Mouse (Mus musculus) embryonic stem cell, embryonic (primary cell): ENCODE results near the gene Cnih2.

ENCODE experiments used
- CTCF ChIA-PET, 4 experiments: fragments of 300-600 bp in 2 of 4; fragments of 350-600 bp in 2 of 4; sonication (Branson Sonifier 250); formaldehyde crosslinking; loops; one replicate each; lab custom pipeline; 2022; ENCODE audit warnings: inconsistent platforms in 2 of 4; lab: Charles Lee
- POLR2A ChIA-PET, 4 experiments: fragments of 300-600 bp in 2 of 4; fragments of 350-600 bp in 2 of 4; sonication (Branson Sonifier 250); formaldehyde crosslinking; loops; one replicate each; lab custom pipeline; 2022; ENCODE audit warnings: antibody characterized with exemption in 4 of 4, inconsistent platforms in 1 of 4; lab: Charles Lee

Cnih2 gene

GRCm38 (mm10) chr19:5067040-5067799, 31.1 kb downstream of the Cnih2 start:
- ChIA-PET POLR2A (interaction anchor here (0.6 to 11.3 kb wide), 21 partner anchors 8 to 257 kb away, joined by 3 to 197 read pairs (median 4); partner anchors contain the start of genes Yif1a (in 2 of the 4), Brms1 (in 1 of the 4) and Rin1 (in 1 of the 4)), CTCF (interaction anchor here (0.6 to 4.2 kb wide), 17 partner anchors 8 to 488 kb away, joined by 3 to 44 read pairs (median 4); partner anchors contain the start of genes Rab1b (in 1 of the 4), Rin1 (in 1 of the 4) and Yif1a (in 1 of the 4))

- POLR2A ChIA-PET, result interaction anchor here in 3 of 4 experiments (0.6 to 11.3 kb wide), 3 partner anchors 9 to 252 kb away, joined by 3 to 197 read pairs (median 5); partner anchors contain the start of gene Rin1 (in 1 of the 3)
- CTCF ChIA-PET, result interaction anchor here in 2 of 4 experiments (1.1 kb wide), 2 partner anchors 11 to 15 kb away, joined by 3 to 4 read pairs; partner anchors contain the start of gene Rin1 (in 1 of the 2)
These were observed 33.2 kb downstream of the Cnih2 start for GRCm38 (mm10) chr19:5065104-5065503.

GRCm38 (mm10) chr19:5062446-5062845, 35.9 kb downstream of the Cnih2 start:
- POLR2A ChIA-PET, result interaction anchor here in 3 of 4 experiments (0.6 to 13.6 kb wide), 5 partner anchors 7 to 273 kb away, joined by 4 to 197 read pairs (median 25); partner anchors contain the start of genes Cd248 (in 1 of the 3) and Rin1 (in 1 of the 3)
- CTCF ChIA-PET, result interaction anchor here in 3 of 4 experiments (0.6 to 3.0 kb wide), 4 partner anchors 9 to 76 kb away, joined by 3 to 13 read pairs (median 5); no protein-coding TSS in a partner anchor

GRCm38 (mm10) chr19:5062041-5062440, 36.3 kb downstream of the Cnih2 start:
- CTCF ChIA-PET, result interaction anchor here in 3 of 4 experiments (0.5 to 3.0 kb wide), 5 partner anchors 8 to 455 kb away, joined by 3 to 13 read pairs (median 7); no protein-coding TSS in a partner anchor
- POLR2A ChIA-PET, result interaction anchor here in 3 of 4 experiments (1.7 to 13.6 kb wide), 4 partner anchors 8 to 10 kb away, joined by 7 to 197 read pairs (median 55); partner anchors contain the start of genes Cd248 (in 1 of the 3) and Rin1 (in 1 of the 3)

DNA sequence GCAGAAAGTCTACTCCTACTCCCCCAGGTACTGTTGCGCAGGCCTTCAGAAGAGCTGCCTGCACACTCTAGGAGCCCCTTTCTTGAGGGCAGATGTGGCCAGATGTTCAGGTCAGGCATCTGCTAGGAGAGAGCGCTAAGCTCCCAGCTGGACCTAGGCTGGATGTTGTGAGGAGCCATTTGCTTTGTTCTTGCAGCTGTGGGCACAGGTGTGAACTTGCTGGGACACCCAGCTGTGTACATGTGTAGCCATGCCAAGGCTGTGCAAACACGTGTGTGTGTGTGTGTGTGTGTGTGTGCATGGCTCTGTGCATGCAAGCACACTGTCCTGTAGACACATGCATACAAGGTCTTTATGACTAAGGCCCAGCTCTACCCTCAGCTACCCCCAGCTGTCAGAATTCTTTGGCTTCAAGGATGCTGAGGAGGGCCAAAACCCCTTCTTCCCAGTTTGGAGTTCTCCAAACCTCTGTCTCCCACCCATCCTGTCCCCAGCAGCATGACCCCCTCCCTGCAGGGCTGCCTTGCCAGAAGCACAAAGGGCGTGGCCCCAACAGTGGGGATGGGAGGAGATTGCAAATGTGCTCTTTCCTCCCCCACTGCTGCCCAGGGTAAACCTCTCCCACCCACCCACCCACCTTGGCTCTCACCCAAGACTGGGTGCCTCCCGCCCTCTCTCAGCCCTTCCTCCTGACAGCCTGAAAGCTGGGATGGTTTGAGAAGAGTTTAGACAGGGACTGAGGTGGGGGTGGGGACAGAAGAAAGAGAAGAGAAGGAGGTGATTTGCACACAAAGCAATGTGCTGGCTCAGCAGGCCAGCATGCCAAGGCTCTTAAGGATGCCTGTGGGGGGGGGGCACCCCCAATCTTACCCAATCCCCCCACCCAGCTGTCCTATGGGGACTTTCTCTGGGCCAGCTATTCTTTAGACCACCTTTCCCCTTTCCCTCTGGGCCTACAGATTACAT, 37.7 kb downstream of the Cnih2 start:
- CTCF ChIA-PET, result interaction anchor here in 3 of 4 experiments (0.6 to 3.0 kb wide), 9 partner anchors 8 to 105 kb away, joined by 3 to 13 read pairs (median 6); partner anchors contain the start of gene Rin1 (in 1 of the 3)
- POLR2A ChIA-PET, result interaction anchor here (0.5 to 13.6 kb wide), 23 partner anchors 9 to 1211 kb away, joined by 3 to 197 read pairs (median 5); partner anchors contain the start of genes Rin1 (in 3 of the 4), AC124502.3 (in 1 of the 4), B4gat1 (in 1 of the 4) and Cd248 (in 1 of the 4)

DNA sequence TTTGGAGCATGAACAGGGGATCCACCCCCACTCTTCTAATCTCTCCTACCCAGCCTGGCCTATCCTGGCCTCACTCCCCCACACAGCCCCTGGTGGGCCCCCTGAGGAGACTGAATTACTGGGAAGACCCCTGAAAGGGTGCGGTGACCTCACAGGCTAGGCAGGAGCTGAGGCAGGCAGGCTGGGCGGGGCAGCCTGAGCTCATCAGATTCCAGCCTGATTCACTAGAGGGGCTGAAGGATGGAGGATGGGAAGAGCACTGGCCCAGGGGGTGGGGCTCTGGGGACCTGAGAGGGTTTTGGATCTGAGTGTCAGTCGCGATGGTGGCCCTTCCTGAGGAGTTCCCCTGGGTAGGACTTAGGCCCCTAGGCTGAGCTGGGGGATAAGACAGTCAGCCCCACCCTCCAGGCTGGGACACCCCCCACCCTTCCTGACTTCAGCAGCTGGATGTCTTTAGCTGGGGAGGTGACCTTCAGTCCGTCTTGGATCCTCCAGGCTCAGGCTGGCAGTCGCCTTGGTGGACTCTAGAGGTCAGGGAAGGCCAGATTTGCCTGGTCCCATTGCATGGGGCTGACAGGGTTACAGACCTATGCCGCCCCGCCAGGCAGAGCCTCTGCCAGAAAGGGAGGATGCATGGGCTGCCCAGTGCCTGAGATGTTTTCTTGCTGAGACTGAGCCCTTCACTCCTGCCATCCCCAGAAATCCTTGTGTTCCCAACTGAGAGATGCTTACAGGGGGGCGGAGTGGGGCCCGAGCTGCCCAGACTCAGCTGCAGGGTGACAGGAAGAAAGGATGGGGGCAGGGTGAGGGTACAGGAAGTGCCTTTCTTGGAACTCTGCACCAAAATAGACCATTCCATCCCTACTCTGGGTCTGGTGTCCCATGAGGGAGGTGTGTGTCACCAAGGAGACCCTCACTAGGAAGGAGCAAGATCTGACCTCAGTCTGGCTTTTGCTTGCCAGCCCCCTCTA, 39.2 kb downstream of the Cnih2 start:
- ChIA-PET CTCF (interaction anchor here in 3 of 4 experiments (0.5 to 11.3 kb wide), 22 partner anchors 8 to 682 kb away, joined by 3 to 201 read pairs (median 6); partner anchors contain the start of genes Cd248 (in 2 of the 3), AC124502.3 (in 1 of the 3), B4gat1 (in 1 of the 3) and Lrfn4 (in 1 of the 3)), POLR2A (interaction anchor here (0.6 to 13.6 kb wide), 42 partner anchors 8 to 537 kb away, joined by 3 to 197 read pairs (median 4); partner anchors contain the start of genes AC124502.3 (in 3 of the 4), B4gat1 (in 3 of the 4), Cd248 (in 3 of the 4) and Rin1 (in 3 of the 4))

- ChIA-PET CTCF (interaction anchor here in 3 of 4 experiments (0.6 to 11.3 kb wide), 16 partner anchors 8 to 443 kb away, joined by 3 to 201 read pairs (median 6); partner anchors contain the start of genes Cd248 (in 2 of the 3), AC124502.3 (in 1 of the 3), B4gat1 (in 1 of the 3) and Lrfn4 (in 1 of the 3)), POLR2A (interaction anchor here (0.6 to 13.6 kb wide), 39 partner anchors 7 to 433 kb away, joined by 3 to 197 read pairs (median 4); partner anchors contain the start of genes AC124502.3 (in 3 of the 4), B4gat1 (in 3 of the 4), Rin1 (in 3 of the 4) and Slc29a2 (in 3 of the 4))
These were observed 40.2 kb downstream of the Cnih2 start for GRCm38 (mm10) chr19:5057876-5058775.

DNA sequence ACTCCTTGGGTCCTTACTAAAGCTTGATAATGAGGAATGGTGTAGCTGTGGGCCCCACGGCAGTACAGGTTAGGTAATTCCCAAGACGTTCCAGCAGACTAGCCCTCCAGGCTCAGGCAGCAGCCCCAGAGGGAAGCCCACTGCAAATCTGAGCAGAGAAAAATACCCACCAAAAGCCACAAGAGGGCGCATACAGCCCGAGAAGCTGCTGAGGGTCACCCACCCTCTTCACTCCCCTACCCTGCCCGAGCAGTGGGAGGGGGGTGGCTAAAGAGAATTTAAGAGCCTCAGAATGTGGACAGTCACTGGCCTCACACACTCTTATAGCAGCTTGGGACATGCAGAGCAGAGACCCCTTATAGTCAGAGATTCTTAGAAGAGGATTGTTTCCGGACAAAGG, 42.1 kb downstream of the Cnih2 start:
- POLR2A ChIA-PET, result interaction anchor here in 3 of 4 experiments (0.5 to 13.6 kb wide), 10 partner anchors 11 to 93 kb away, joined by 3 to 197 read pairs (median 4); partner anchors contain the start of genes AC124502.3 (in 1 of the 3), B4gat1 (in 1 of the 3), Brms1 (in 1 of the 3) and Cd248 (in 1 of the 3)
- CTCF ChIA-PET, result interaction anchor here (0.5 to 11.3 kb wide), 33 partner anchors 11 to 400 kb away, joined by 3 to 201 read pairs (median 4); partner anchors contain the start of genes Cd248 (in 2 of the 4), Brms1 (in 1 of the 4), Slc29a2 (in 1 of the 4) and Yif1a (in 1 of the 4)

- ChIA-PET CTCF (interaction anchor here (0.5 to 11.3 kb wide), 77 partner anchors 8 to 1031 kb away, joined by 3 to 201 read pairs (median 5); partner anchors contain the start of genes Cd248 (in 4 of the 4), Slc29a2 (in 3 of the 4), Yif1a (in 3 of the 4) and AC124502.3 (in 2 of the 4)), POLR2A (interaction anchor here (0.6 to 13.6 kb wide), 45 partner anchors 8 to 544 kb away, joined by 3 to 197 read pairs (median 4); partner anchors contain the start of genes Cd248 (in 3 of the 4), Slc29a2 (in 3 of the 4), Yif1a (in 3 of the 4) and AC124502.3 (in 2 of the 4))
These were observed 44.4 kb downstream of the Cnih2 start for GRCm38 (mm10) chr19:5053909-5054308.

DNA sequence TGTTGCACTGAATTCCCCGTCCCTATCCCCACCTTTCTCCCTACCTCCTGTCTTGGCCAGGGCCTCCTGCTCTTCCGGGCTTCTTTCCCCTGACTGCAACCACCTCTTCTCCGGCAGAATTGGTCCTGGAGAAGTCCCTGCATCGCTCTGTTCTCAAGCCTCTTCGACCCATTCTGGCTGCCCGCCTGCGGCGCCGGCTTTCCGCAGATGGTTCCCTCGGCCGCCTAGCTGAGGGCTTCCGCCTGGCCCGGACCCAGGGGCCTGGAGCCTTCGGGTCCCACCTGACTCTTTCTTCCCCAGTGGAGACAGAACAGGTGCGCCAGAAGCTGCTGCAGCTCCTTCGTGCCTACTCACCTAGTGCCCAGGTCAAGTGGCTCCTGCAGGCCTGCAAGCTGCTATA, 45.5 kb downstream of the Cnih2 start:
- ChIA-PET CTCF (interaction anchor here (0.5 to 11.3 kb wide), 31 partner anchors 9 to 435 kb away, joined by 3 to 201 read pairs (median 9); partner anchors contain the start of genes Cd248 (in 3 of the 4), AC124502.3 (in 2 of the 4), B4gat1 (in 2 of the 4) and Brms1 (in 1 of the 4)), POLR2A (interaction anchor here (0.6 to 13.6 kb wide), 25 partner anchors 7 to 156 kb away, joined by 3 to 197 read pairs (median 6); partner anchors contain the start of genes Cd248 (in 3 of the 4), Slc29a2 (in 3 of the 4), AC124502.3 (in 2 of the 4) and B4gat1 (in 2 of the 4))

GRCm38 (mm10) chr19:5052166-5052822, 46.0 kb downstream of the Cnih2 start:
- CTCF ChIA-PET, result interaction anchor here (0.5 to 11.3 kb wide), 27 partner anchors 9 to 1429 kb away, joined by 3 to 201 read pairs (median 8); partner anchors contain the start of genes AC124502.3 (in 2 of the 4), B4gat1 (in 2 of the 4), Cd248 (in 2 of the 4) and Brms1 (in 1 of the 4)
- POLR2A ChIA-PET, result interaction anchor here (0.6 to 13.6 kb wide), 30 partner anchors 8 to 243 kb away, joined by 3 to 197 read pairs (median 4); partner anchors contain the start of genes Cd248 (in 4 of the 4), AC124502.3 (in 2 of the 4), B4gat1 (in 2 of the 4) and Slc29a2 (in 2 of the 4)

DNA sequence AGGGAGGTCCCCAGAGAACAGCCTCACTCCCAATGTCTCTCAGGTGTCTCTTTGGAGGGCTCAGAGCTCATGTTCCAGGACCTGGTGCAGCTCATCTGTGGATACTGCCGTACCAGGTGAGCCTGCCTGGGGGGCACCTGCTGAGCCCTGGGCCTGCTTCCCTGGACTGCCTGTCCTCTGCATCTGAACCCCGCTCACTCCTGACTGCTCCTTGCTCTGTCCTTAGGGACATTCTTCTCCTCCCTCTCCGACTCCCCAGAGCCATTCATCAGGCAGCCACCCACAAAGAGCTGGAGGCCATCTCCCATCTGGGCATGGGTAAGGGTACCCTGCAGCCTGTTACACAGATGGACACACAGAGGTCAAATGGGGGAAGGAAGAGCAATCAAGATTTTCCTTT, 46.8 kb downstream of the Cnih2 start:
- POLR2A ChIA-PET, result interaction anchor here in 3 of 4 experiments (0.6 to 13.6 kb wide), 36 partner anchors 8 to 258 kb away, joined by 3 to 197 read pairs (median 4); partner anchors contain the start of genes AC124502.3 (in 3 of the 3), B4gat1 (in 3 of the 3), Cd248 (in 3 of the 3) and Brms1 (in 2 of the 3)

More for the DNA sequence above, 46.8 kb downstream of the Cnih2 start:
- CTCF ChIA-PET, result interaction anchor here (0.5 to 11.3 kb wide), 34 partner anchors 9 to 1428 kb away, joined by 3 to 201 read pairs (median 4); partner anchors contain the start of genes AC124502.3 (in 3 of the 4), B4gat1 (in 3 of the 4), Cd248 (in 3 of the 4) and Klc2 (in 2 of the 4)
